Mouse (Mus musculus): ENCODE data around the gene Dlg2. TPM values are rescaled to one million over a fixed set of nuclear protein-coding genes. Genes with fewer than 3 reads are reported as not detected.

The Dlg2 gene
- polyA plus RNA-seq, 1 experiment: 1.7 TPM

DNA sequence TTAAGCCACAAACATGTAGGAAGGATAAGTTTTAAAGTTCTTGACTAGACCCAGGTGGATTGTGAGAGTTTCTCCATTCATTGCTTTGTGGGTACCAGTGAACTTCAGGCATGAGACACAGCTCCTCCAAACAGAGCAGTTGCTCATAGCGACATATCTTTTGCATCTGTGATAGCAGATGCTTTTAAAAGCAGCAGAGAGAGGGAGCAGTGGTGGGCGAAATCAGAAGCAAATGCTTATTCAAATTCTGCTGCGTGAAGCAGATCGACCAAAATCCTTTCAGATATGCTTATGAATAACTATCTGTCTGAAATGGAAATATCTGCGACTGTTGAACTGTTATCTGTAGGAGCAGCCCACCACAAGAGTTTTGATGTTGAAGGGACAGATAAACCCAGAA, 935.6 kb downstream of the Dlg2 start:
- Histone ChIP-seq H3K4me3 (ENCODE audit: extremely low read depth, insufficient read depth, insufficient read length) (no peak overlapping the region), H3K27me3 (ENCODE audit: control insufficient read depth, insufficient read depth, low read length) (no peaks in the 10 kb centered on the region), H3K27ac (ENCODE audit: insufficient read depth, low read length) (no peak overlapping the region), H3K4me1 (ENCODE audit: control insufficient read depth, insufficient read depth, insufficient read length) (no peaks in the 10 kb centered on the region), H3K36me3 (ENCODE audit: control insufficient read depth, insufficient read depth, low read length) (no peaks in the 10 kb centered on the region)
- no peak for DNase-seq (ENCODE audit: low read depth in 1 of 2, low spot score in 2 of 2)
- TF ChIP-seq POLR2A (IDR thresholded peaks at IDR 0.05; ENCODE audit: low read depth, low read length) (no peak), CTCF (IDR thresholded peaks at IDR 0.05; ENCODE audit: extremely low read depth, insufficient read depth, insufficient read length, insufficient replicate concordance) (no peak)
- WGBS: 82% methylated on average over 5 of the region's 5 CpGs

- no peak for DNase-seq (ENCODE audit: low read depth in 1 of 2, low spot score in 2 of 2)
- H3K36me3 ChIP-seq (ENCODE audit: control insufficient read depth, insufficient read depth, low read length): no peaks in the 10 kb centered on the region
- H3K27ac ChIP-seq (ENCODE audit: insufficient read depth, low read length): no peak overlapping the region
- H3K4me1 ChIP-seq (ENCODE audit: control insufficient read depth, insufficient read depth, insufficient read length): no peaks in the 10 kb centered on the region
- no peak for TF ChIP-seq CTCF (IDR thresholded peaks at IDR 0.05; ENCODE audit: extremely low read depth, insufficient read depth, insufficient read length, insufficient replicate concordance)
- no peaks in the 10 kb centered on the region for H3K27me3 ChIP-seq (ENCODE audit: control insufficient read depth, insufficient read depth, low read length)
- no peak overlapping the region for H3K4me3 ChIP-seq (ENCODE audit: extremely low read depth, insufficient read depth, insufficient read length)
- WGBS: 79% methylated on average over 2 of the region's 2 CpGs
Measured at GRCm38 (mm10) chr7:91414150-91414549, 937.7 kb downstream of the Dlg2 start.

DNA sequence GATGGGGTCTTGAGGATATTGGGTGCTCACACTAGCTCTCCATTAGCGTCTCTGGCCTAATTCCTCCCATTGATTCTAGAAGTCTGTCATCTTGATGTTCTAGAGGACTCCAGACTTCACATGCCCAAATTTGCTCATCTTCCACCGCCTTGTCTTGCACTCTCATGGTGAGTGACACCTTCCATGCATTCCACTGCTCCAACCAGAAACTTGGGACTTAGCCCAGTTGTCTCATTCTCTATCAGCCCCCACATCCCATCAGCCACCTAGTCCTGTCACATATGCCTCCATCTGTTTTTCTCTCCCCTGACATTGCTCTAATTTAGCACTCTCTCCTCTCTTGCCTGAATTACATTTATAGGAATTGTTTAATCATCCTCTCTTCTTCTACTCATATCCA, 938.3 kb downstream of the Dlg2 start:
- H3K4me1 ChIP-seq (ENCODE audit: control insufficient read depth, insufficient read depth, insufficient read length): no peaks in the 10 kb centered on the region
- no peak for DNase-seq (ENCODE audit: low read depth in 1 of 2, low spot score in 2 of 2)
- TF ChIP-seq CTCF (IDR thresholded peaks at IDR 0.05; ENCODE audit: extremely low read depth, insufficient read depth, insufficient read length, insufficient replicate concordance) (no peak), POLR2A (IDR thresholded peaks at IDR 0.05; ENCODE audit: low read depth, low read length) (no peak)
- H3K27me3 ChIP-seq (ENCODE audit: control insufficient read depth, insufficient read depth, low read length): no peaks in the 10 kb centered on the region
- H3K4me3 ChIP-seq (ENCODE audit: extremely low read depth, insufficient read depth, insufficient read length): no peak overlapping the region
- H3K27ac ChIP-seq (ENCODE audit: insufficient read depth, low read length): no peak overlapping the region
- no peaks in the 10 kb centered on the region for H3K36me3 ChIP-seq (ENCODE audit: control insufficient read depth, insufficient read depth, low read length)
- WGBS: 86% methylated on average over 2 of the region's 2 CpGs

GRCm38 (mm10) chr7:91420215-91420614, 943.7 kb downstream of the Dlg2 start:
- Histone ChIP-seq H3K27ac (ENCODE audit: insufficient read depth, low read length) (no peak overlapping the region), H3K36me3 (ENCODE audit: control insufficient read depth, insufficient read depth, low read length) (no peaks in the 10 kb centered on the region), H3K4me3 (ENCODE audit: extremely low read depth, insufficient read depth, insufficient read length) (no peak overlapping the region), H3K27me3 (ENCODE audit: control insufficient read depth, insufficient read depth, low read length) (no peaks in the 10 kb centered on the region), H3K4me1 (ENCODE audit: control insufficient read depth, insufficient read depth, insufficient read length) (no peaks in the 10 kb centered on the region)
- DNase-seq (ENCODE audit: low read depth in 1 of 2, low spot score in 2 of 2): no peak
- TF ChIP-seq POLR2A (IDR thresholded peaks at IDR 0.05; ENCODE audit: low read depth, low read length) (no peak), CTCF (IDR thresholded peaks at IDR 0.05; ENCODE audit: extremely low read depth, insufficient read depth, insufficient read length, insufficient replicate concordance) (no peak)
- 80% methylated on average over 4 of the region's 4 CpGs for WGBS

DNA sequence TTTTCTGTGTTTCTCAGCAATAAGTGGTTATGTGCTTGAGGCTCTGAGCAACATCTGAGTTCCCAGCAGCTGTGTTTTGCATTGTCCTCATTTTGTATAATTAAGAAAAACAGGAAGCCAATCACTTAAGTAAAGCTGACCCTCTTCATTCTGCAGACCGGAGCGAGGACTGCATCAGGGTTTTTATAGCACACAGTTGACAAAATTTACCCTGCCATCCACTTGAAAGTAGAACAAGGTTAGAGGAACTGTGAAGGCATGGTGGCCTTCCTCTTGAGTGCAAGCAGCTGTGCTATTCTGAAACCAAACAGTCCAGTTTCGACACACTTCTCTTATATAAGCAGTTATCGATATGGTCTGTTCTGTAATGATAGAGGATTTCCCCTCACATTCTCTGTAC, 947.3 kb downstream of the Dlg2 start:
- WGBS: 57% methylated on average over 4 of the region's 4 CpGs
- H3K27ac ChIP-seq (ENCODE audit: insufficient read depth, low read length): no peak overlapping the region
- no peaks in the 10 kb centered on the region for H3K27me3 ChIP-seq (ENCODE audit: control insufficient read depth, insufficient read depth, low read length)
- DNase-seq (ENCODE audit: low read depth in 1 of 2, low spot score in 2 of 2): no peak
- no peaks in the 10 kb centered on the region for H3K36me3 ChIP-seq (ENCODE audit: control insufficient read depth, insufficient read depth, low read length)
- TF ChIP-seq CTCF (IDR thresholded peaks at IDR 0.05; ENCODE audit: extremely low read depth, insufficient read depth, insufficient read length, insufficient replicate concordance): no peak
- TF ChIP-seq POLR2A (IDR thresholded peaks at IDR 0.05; ENCODE audit: low read depth, low read length): no peak
- H3K4me3 ChIP-seq (ENCODE audit: extremely low read depth, insufficient read depth, insufficient read length): no peak overlapping the region
- no peaks in the 10 kb centered on the region for H3K4me1 ChIP-seq (ENCODE audit: control insufficient read depth, insufficient read depth, insufficient read length)

- no peaks in the 10 kb centered on the region for H3K4me1 ChIP-seq (ENCODE audit: control insufficient read depth, insufficient read depth, insufficient read length)
- no peak overlapping the region for H3K4me3 ChIP-seq (ENCODE audit: extremely low read depth, insufficient read depth, insufficient read length)
- no peaks in the 10 kb centered on the region for H3K36me3 ChIP-seq (ENCODE audit: control insufficient read depth, insufficient read depth, low read length)
- TF ChIP-seq POLR2A (IDR thresholded peaks at IDR 0.05; ENCODE audit: low read depth, low read length): no peak
- WGBS: 87% methylated on average over 5 of the region's 5 CpGs
- H3K27ac ChIP-seq (ENCODE audit: insufficient read depth, low read length): no peak overlapping the region
- H3K27me3 ChIP-seq (ENCODE audit: control insufficient read depth, insufficient read depth, low read length): no peaks in the 10 kb centered on the region
- no peak for DNase-seq (ENCODE audit: low read depth in 1 of 2, low spot score in 2 of 2)
Measured at GRCm38 (mm10) chr7:91429712-91430275, 953.3 kb downstream of the Dlg2 start.

DNA sequence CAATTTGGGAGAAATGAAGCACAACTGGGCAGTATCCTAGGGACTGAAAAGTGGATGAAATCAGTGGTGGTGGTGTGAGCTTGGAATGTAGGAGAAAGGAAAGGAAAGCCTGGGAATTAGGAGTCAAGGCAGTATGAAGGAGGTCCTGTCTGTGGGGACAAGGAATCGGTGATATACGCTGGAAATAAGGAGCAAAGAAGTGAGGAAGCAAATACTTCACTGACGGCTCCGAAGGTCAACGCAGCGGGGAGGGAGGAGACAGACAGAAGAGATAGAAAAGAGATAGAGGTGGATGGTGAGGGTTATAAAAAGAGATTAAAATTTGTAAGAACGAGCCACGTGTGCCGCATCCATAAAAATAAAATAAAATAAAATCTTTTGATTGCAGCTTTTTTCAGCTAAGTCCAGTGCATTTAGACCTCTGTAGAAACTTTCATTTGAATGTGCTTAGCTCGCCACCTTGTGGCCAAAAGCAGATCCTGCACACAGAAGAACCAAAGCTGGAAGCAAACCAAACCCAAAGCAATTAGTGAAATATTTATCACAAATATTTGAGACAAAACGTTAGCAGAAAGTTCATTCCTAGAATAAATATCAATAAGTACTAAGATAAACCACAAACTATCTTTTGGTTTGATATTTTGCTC, 955.2 kb downstream of the Dlg2 start:
- 46% methylated on average over 11 of the region's 11 CpGs for WGBS
- peak in 1 of 2 experiments; percentile 4 for DNase-seq (ENCODE audit: low read depth in 1 of 2, low spot score in 2 of 2)
- Histone ChIP-seq H3K36me3 (ENCODE audit: control insufficient read depth, insufficient read depth, low read length) (no peaks in the 10 kb centered on the region), H3K4me1 (ENCODE audit: control insufficient read depth, insufficient read depth, insufficient read length) (no peaks in the 10 kb centered on the region), H3K4me3 (ENCODE audit: extremely low read depth, insufficient read depth, insufficient read length) (no peak overlapping the region), H3K27me3 (ENCODE audit: control insufficient read depth, insufficient read depth, low read length) (no peaks in the 10 kb centered on the region), H3K27ac (ENCODE audit: insufficient read depth, low read length) (no peak overlapping the region)
- TF ChIP-seq CTCF (IDR thresholded peaks at IDR 0.05; ENCODE audit: extremely low read depth, insufficient read depth, insufficient read length, insufficient replicate concordance) (peak; percentile 18; the same call in 1 of the 2 replicates), POLR2A (IDR thresholded peaks at IDR 0.05; ENCODE audit: low read depth, low read length) (no peak)
